Mouse (Mus musculus): Measurements from ENCODE around the gene Erg28. TPM values are rescaled to one million over a fixed set of nuclear protein-coding genes. Genes with fewer than 3 reads are reported as not detected.

Gene Erg28
- polyA plus RNA-seq, 1 experiment from 2014 or later: 154 TPM

GRCm38 (mm10) chr12:85767750-85768149, 56.6 kb downstream of the Erg28 start:
- H3K9me3 ChIP-seq: no peaks in the 10 kb centered on the region
- H3K9ac ChIP-seq: no peak overlapping the region
- 59% methylated on average over 4 of the region's 4 CpGs for WGBS
- no peaks in the 10 kb centered on the region for H3K36me3 ChIP-seq
- H3K27ac ChIP-seq: no peak overlapping the region
- no peak overlapping the region for H3K4me3 ChIP-seq (replicated peaks)
- H3K27me3 ChIP-seq (replicated peaks): no peaks in the 10 kb centered on the region
- no peak for ATAC-seq
- H3K4me2 ChIP-seq (replicated peaks): no peak overlapping the region
- no peaks in the 10 kb centered on the region for H3K4me1 ChIP-seq (replicated peaks)

GRCm38 (mm10) chr12:85766287-85766686, 58.1 kb downstream of the Erg28 start:
- Histone ChIP-seq H3K9me3 (no peaks in the 10 kb centered on the region), H3K27ac (no peak overlapping the region), H3K9ac (no peak overlapping the region), H3K36me3 (no peaks in the 10 kb centered on the region), H3K4me1 (replicated peaks) (no peaks in the 10 kb centered on the region), H3K4me2 (replicated peaks) (no peak overlapping the region), H3K27me3 (replicated peaks) (no peaks in the 10 kb centered on the region), H3K4me3 (replicated peaks) (no peak overlapping the region)
- ATAC-seq: no peak
- WGBS: 58% methylated on average over 3 of the region's 3 CpGs

Other genes with a start within 250 kb of the Erg28 start
- gene Jdp2, start 225.5 kb downstream of the Erg28 start, polyA plus RNA-seq (2015; fragmentation: Nextera tagmentation; extraction: Ambion mirVana): 0.62 and 0.74 TPM in 2 replicates
- 2.6 and 2.9 TPM in 2 replicates for gene Batf, start 137.9 kb downstream of the Erg28 start, polyA plus RNA-seq (2015; fragmentation: Nextera tagmentation; extraction: Ambion mirVana)
- 2.3 and 2.4 TPM in 2 replicates for gene Flvcr2, start 78.0 kb downstream of the Erg28 start, polyA plus RNA-seq (2015; fragmentation: Nextera tagmentation; extraction: Ambion mirVana)
- 9.0 and 10.1 TPM in 2 replicates for gene Ttll5, start 109 bp upstream of the Erg28 start, polyA plus RNA-seq (2015; fragmentation: Nextera tagmentation; extraction: Ambion mirVana)

Measured in intestine, embryonic 15.5 days (tissue).